Mouse (Mus musculus) ES-E14 (cell line): ENCODE results near the gene Arhgap17.

Experiments
- CHD2 ChIP-seq: IDR thresholded peaks from 2 replicates; pipeline ENCODE4 v1.6.1; 2014; ENCODE audit warnings: mild to moderate bottlenecking, low read depth, low read length, inconsistent platforms
- HCFC1 ChIP-seq: IDR thresholded peaks from 2 replicates; pipeline ENCODE4 v1.6.1; 2012; ENCODE audit warnings: low read length, inconsistent platforms, borderline replicate concordance; ENCODE audit not compliant: insufficient read depth
- MAFK ChIP-seq: IDR thresholded peaks from 2 replicates; pipeline ENCODE4 v1.6.1; 2014; ENCODE audit warnings: mild to moderate bottlenecking, low read depth, low read length, inconsistent platforms; ENCODE audit not compliant: insufficient read depth
- ZC3H11A ChIP-seq: IDR thresholded peaks from 2 replicates; pipeline ENCODE4 v1.6.1; 2012; ENCODE audit warnings: low read depth, mild to moderate bottlenecking, inconsistent platforms, low read length, borderline replicate concordance
- ZNF384 ChIP-seq: IDR thresholded peaks from 2 replicates; pipeline ENCODE4 v1.6.1; 2012; ENCODE audit warnings: low read depth, low read length, inconsistent platforms

- no peak for TF ChIP-seq CHD2
- no peak for TF ChIP-seq HCFC1
- TF ChIP-seq ZNF384, result no peak
- no peak for TF ChIP-seq ZC3H11A
- no peak for TF ChIP-seq MAFK
These were observed 985 bp upstream of the Arhgap17 start for GRCm38 (mm10) chr7:123370700-123371099.
